Mouse (Mus musculus): Measurements from ENCODE around the gene Eapp.
"Not testable (repeated sequence)": the region's sequence is repeated elsewhere in the genome, so short reads cannot be mapped to it uniquely, and the experiment has no call there.

DNA sequence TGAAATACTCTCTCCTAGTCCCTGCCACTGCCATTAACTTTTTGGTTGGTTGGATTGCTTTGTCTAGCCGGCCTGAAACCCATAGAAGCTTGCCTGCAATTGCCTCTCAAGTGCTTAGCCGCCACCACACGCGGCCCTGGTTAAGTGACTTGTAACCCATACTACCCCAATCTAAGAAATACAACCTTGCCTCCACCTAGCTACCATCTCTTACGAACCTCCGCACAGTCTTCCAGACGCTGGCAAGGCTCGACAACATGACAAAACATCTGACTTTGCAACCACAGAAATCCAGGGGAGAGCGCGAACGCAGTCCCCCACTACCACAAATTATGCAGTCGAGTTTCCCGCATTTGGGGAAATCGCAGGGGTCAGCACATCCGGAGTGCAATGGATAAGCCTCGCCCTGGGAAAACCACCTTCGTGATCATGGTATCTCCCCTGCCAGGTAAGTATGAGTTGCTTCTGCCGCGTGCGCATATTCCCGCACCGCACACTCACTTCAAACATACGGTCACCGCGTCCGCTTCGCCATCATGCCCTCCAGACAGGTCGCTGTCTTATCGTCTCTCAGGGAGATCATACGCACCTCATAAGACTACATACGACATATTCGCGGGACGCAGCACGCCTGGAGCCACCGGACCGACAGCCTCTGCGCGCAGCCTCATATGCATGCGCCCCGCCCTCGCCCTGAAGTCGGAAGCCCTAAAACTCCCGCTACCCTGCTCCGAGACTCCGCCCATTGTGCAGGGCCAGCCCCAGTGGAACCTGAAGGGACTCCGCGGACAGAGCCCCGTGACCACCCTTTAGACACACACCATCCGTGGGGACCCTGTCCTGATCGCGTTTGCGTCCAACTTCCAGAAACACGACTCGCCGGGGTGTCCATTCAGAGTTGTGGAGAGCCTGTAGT lies 23.4 kb upstream of the Eapp start:
- not testable (repeated sequence) for TF ChIP-seq TAL1, GATA1 (IDR thresholded peaks at IDR 0.05; ENCODE audit: low read length)
